Mouse (Mus musculus) lung, embryonic 16.5 days (tissue): ENCODE measurements at regions not wholly inside any gene's neighbourhood (a gene's known extent, or its start where the extent isn't known, plus 50 kb on each side); places are given as distances from the start of the nearest gene placed in this dataset.

ENCODE experiments used
- ATAC-seq: fragments of 200-750 bp; cut with Nextera tagmentation; 2 replicates; pipeline ENCODE4 v1.8.0; 2017; ENCODE audit warnings: low read depth, mild to moderate bottlenecking, moderate library complexity
- H3K27ac ChIP-seq: fragments of 300-500 bp; sonication (generic); 2 replicates; pipeline ENCODE4 v1.5.1; 2014; ENCODE audit warnings: mild to moderate bottlenecking, control low read depth, low read length
- H3K27me3 ChIP-seq: fragments of 300-500 bp; sonication (generic); 2 replicates; pipeline ENCODE4 v1.6.1; 2014; ENCODE audit warnings: low read depth, low read length, mixed read lengths; ENCODE audit not compliant: control insufficient read depth, insufficient read depth
- H3K36me3 ChIP-seq: fragments of 300-500 bp; sonication (generic); 2 replicates; pipeline ENCODE4 v1.6.1; 2014; ENCODE audit warnings: low read length; ENCODE audit not compliant: control insufficient read depth, insufficient read depth
- H3K4me1 ChIP-seq: fragments of 300-500 bp; sonication (generic); replicated peaks from 2 replicates; pipeline ENCODE4 v1.6.1; 2014; ENCODE audit warnings: low read length, mixed read lengths; ENCODE audit not compliant: control insufficient read depth, insufficient read depth
- H3K4me2 ChIP-seq: fragments of 300-500 bp; sonication (generic); 2 replicates; pipeline ENCODE4 v1.6.1; 2014; ENCODE audit warnings: low read depth, low read length, control low read depth
- H3K4me3 ChIP-seq: fragments of 300-500 bp; sonication (generic); 2 replicates; pipeline ENCODE4 v1.5.1; 2014; ENCODE audit warnings: mild to moderate bottlenecking, low read length, control low read depth
- H3K9ac ChIP-seq: fragments of 300-500 bp; sonication (generic); 2 replicates; pipeline ENCODE4 v1.6.1; 2014; ENCODE audit warnings: low read length, control low read depth
- H3K9me3 ChIP-seq: fragments of 300-500 bp; sonication (generic); 2 replicates; pipeline ENCODE4 v1.6.1; 2016; ENCODE audit warnings: low read length; ENCODE audit not compliant: control insufficient read depth
- WGBS: fragments of 180-500 bp; shearing (Covaris S2); extraction: QIAGEN DNeasy Blood & Tissue Kit; methylation state at CpG from one replicate; pipeline ENCODE4 v1.1.7; 2014; 5-methylcytosine and 5-hydroxymethylcytosine counted together

GRCm38 (mm10) chr13:54301677-54302076 lies 69.5 kb upstream of the Cplx2 start:
- Histone ChIP-seq H3K36me3 (no peaks in the 10 kb centered on the region), H3K9me3 (no peaks in the 10 kb centered on the region), H3K4me2 (peak overlapping the region; percentile 93), H3K4me1 (peaks cover 13% of the 10 kb centered on the region), H3K9ac (peak overlapping the region; percentile 95; the same call in 1 of the 2 replicates), H3K4me3 (no peak overlapping the region; the same call in 1 of the 2 replicates), H3K27me3 (no peaks in the 10 kb centered on the region), H3K27ac (no peak overlapping the region)
- 27% methylated on average over 6 of the region's 6 CpGs for WGBS
- no peak for ATAC-seq

DNA sequence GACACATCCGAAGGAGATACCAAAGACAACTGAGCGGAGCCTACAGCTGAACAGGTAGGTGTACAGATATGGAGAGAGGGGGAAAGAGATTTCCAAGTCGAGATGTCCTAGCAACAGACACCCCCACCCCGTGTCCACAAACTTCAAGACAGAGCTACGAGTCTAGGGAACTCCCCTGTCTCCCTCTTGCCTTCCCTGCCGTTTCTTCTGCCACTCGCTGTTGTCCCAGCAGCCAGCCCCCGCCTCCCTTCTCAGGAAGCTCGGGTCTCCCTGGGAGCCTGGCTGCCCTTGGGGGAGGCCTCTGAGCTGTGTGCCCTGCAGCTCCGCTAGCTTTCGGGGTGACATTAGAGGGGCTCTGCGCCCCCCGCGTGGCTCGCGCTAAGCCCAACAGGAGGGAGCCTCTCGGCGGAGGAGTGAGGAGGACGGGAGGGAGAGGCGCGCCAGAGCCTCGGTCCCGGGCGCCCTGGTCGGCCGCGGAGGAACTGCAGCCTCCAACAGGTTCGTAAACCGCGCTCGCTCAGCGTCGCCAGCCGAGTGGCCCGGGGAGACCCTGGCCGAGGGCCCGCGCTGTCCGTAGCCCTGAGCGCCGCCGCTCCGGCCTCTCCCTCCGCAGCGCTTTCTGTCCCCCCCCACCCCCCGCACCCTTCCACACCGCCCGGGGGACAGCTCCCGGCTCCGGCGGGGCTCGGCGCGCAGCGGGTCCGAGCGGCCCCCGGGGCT lies 68.6 kb upstream of the Cplx2 start:
- Histone ChIP-seq H3K27ac (peak overlapping the region; percentile 99), H3K9ac (peak overlapping the region; percentile 95), H3K27me3 (no peaks in the 10 kb centered on the region), H3K9me3 (no peaks in the 10 kb centered on the region), H3K4me2 (peak overlapping the region; percentile 93), H3K36me3 (no peaks in the 10 kb centered on the region), H3K4me1 (peaks cover 19% of the 10 kb centered on the region), H3K4me3 (peak overlapping the region; percentile 83)
- under 1% methylated on average over 41 of the region's 58 CpGs for WGBS
- peak; percentile 66 for ATAC-seq

GRCm38 (mm10) chr13:54303071-54303924 lies 67.9 kb upstream of the Cplx2 start:
- peak overlapping the region; percentile 83 for H3K4me3 ChIP-seq
- peak overlapping the region; percentile 99 for H3K27ac ChIP-seq
- ATAC-seq = peak; percentile 85
- peak overlapping the region; percentile 93 for H3K4me2 ChIP-seq
- under 1% methylated on average over 50 of the region's 54 CpGs for WGBS
- peaks cover 24% of the 10 kb centered on the region for H3K4me1 ChIP-seq
- H3K27me3 ChIP-seq = no peaks in the 10 kb centered on the region
- H3K9me3 ChIP-seq = no peaks in the 10 kb centered on the region
- peak overlapping the region; percentile 95 for H3K9ac ChIP-seq
- no peaks in the 10 kb centered on the region for H3K36me3 ChIP-seq

DNA sequence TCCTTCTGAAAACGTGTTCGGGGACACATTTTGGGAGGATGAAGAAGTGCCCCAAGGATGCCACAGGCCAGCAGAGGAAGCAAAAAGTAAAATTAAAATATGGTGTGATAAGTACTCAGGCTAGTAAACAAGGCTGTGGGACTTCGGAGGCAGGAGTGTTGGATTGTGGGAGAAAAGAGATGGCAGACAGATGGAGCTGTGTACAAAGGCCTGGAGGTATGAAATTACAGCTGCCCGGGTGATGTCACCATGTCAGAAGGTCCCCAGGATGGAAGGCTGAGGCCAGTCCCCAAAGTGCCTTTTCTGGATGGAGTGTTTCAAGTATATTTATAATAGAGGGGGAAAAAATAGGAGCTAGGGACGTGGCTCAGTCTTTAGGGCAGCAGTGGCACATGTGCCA lies 66.9 kb upstream of the Cplx2 start:
- H3K27me3 ChIP-seq = no peaks in the 10 kb centered on the region
- WGBS = 29% methylated on average over 5 of the region's 5 CpGs
- no peak overlapping the region for H3K4me3 ChIP-seq
- ATAC-seq = no peak
- peaks cover 30% of the 10 kb centered on the region for H3K4me1 ChIP-seq
- peak overlapping the region; percentile 95; the same call in 1 of the 2 replicates for H3K9ac ChIP-seq
- H3K9me3 ChIP-seq = no peaks in the 10 kb centered on the region
- H3K36me3 ChIP-seq = no peaks in the 10 kb centered on the region
- H3K4me2 ChIP-seq = peak overlapping the region; percentile 93; the same call in 1 of the 2 replicates
- H3K27ac ChIP-seq = peak overlapping the region; percentile 99; the same call in 1 of the 2 replicates

GRCm38 (mm10) chr13:54308591-54308990 lies 62.6 kb upstream of the Cplx2 start:
- Histone ChIP-seq H3K9me3 (no peaks in the 10 kb centered on the region), H3K27ac (peak overlapping the region; percentile 47; the same call in 1 of the 2 replicates), H3K4me2 (no peak overlapping the region)

GRCm38 (mm10) chr13:54309354-54309753 lies 61.8 kb upstream of the Cplx2 start:
- no peaks in the 10 kb centered on the region for H3K27me3 ChIP-seq
- ATAC-seq = peak; percentile 80
- WGBS = 21% methylated on average over 5 of the region's 5 CpGs
- peak overlapping the region; percentile 47 for H3K27ac ChIP-seq
- no peak overlapping the region for H3K9ac ChIP-seq
- H3K4me2 ChIP-seq = no peak overlapping the region
- no peaks in the 10 kb centered on the region for H3K36me3 ChIP-seq
- peaks cover 50% of the 10 kb centered on the region for H3K4me1 ChIP-seq
- H3K4me3 ChIP-seq = no peak overlapping the region
- H3K9me3 ChIP-seq = no peaks in the 10 kb centered on the region

More at GRCm38 (mm10) chr13:54308591-54308990, 62.6 kb upstream of the Cplx2 start:
- H3K36me3 ChIP-seq = no peaks in the 10 kb centered on the region
- no peak overlapping the region for H3K9ac ChIP-seq
- WGBS = 19% methylated on average over 2 of the region's 2 CpGs
- H3K27me3 ChIP-seq = no peaks in the 10 kb centered on the region
- H3K4me3 ChIP-seq = no peak overlapping the region
- no peak for ATAC-seq
- peaks cover 54% of the 10 kb centered on the region for H3K4me1 ChIP-seq

DNA sequence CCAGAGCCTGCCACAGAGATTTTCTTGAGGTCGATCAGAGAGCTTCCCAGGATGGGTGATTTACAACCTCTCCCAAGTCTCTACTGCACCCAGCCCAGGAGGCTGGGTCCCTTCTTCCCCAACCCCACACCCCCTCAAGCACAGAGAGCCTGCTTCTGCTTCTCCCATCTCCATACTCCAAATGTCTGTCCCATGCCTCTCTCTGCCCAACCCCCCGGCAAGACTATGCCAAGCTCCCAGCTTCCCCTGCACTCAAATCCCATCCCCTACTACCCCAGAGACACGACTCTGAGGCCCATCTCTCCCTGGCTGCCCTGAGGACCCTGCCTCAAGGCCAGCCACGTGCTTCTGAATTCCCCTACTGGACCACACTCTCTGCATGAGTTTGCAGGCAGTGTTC lies 61.0 kb upstream of the Cplx2 start:
- Histone ChIP-seq H3K36me3 (no peaks in the 10 kb centered on the region), H3K4me2 (no peak overlapping the region), H3K9me3 (no peaks in the 10 kb centered on the region), H3K9ac (no peak overlapping the region), H3K27ac (peak overlapping the region; percentile 47), H3K27me3 (no peaks in the 10 kb centered on the region), H3K4me3 (no peak overlapping the region), H3K4me1 (peaks cover 50% of the 10 kb centered on the region)
- WGBS = 37% methylated on average over 4 of the region's 4 CpGs
- no peak for ATAC-seq

DNA sequence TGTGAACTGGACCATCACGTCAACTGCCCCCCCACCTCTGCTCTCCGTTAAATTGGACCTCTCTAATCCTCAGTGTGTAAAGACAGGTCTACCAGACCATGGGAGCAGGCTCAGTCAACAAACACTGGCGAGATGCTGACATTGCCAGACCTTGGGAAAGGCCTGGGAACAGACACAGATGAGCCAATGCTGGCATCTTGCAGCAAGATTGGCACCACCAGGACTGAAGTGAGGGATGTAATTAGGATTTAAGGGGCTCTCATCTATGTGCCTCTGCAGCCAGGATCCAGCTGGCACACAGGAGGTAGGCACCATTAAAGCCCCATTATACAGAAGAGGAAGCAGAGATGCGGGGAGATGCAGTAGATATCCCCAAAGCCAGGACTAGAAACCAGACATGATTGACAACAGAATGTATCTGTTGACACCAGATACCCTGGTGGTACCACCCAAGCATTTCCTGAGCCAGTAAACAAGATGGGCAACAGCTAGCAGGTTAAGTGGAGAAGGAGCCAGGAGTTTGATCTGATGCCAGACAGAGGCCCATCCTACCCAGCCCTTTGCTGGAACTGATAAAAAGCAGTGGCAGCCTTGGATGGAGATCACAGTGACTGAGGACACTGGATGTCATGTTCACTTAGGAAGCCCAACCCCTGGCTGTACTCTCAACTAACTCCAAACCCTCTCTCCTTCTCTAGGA lies 59.7 kb upstream of the Cplx2 start:
- H3K9me3 ChIP-seq = no peaks in the 10 kb centered on the region
- no peak overlapping the region for H3K9ac ChIP-seq
- H3K4me1 ChIP-seq = peaks cover 50% of the 10 kb centered on the region
- H3K36me3 ChIP-seq = no peaks in the 10 kb centered on the region
- no peaks in the 10 kb centered on the region for H3K27me3 ChIP-seq
- 84% methylated on average over 4 of the region's 4 CpGs for WGBS
- H3K27ac ChIP-seq = peak overlapping the region; percentile 86
- no peak overlapping the region for H3K4me2 ChIP-seq
- H3K4me3 ChIP-seq = no peak overlapping the region
- no peak for ATAC-seq
